Mouse (Mus musculus): Measurements from ENCODE around the gene Mrpl18. TPM values are rescaled to one million over a fixed set of nuclear protein-coding genes. Genes with fewer than 3 reads are reported as not detected.
A peak's percentile ranks its signal among the peaks of the same experiment; 100 is the strongest.
"Not testable (repeated sequence)": the region's sequence is repeated elsewhere in the genome, so short reads cannot be mapped to it uniquely, and the experiment has no call there.

Gene Mrpl18
- polyA plus RNA-seq, 1 experiment from 2014 or later = 142 TPM

DNA sequence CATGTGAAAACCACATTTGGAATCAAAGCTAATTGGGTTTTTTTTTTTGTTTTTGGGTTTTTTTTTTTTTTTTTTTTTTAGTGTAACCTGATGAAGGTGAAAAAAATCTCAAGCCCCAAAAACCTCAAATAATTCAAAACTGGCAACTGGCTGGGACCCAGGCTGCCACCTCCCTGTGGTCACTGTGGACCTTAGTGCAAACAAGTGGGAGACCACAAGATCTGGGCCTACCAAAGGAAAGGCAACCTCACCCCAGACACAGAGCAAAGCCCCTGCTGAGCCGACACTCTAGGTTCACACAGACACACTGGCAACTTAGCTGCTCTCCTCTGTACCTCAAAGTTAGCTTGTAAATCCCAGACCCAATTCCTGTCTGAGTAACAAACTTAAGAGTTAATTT is 11.8 kb downstream of the Mrpl18 start:
- 87% methylated on average over 1 of the region's 1 CpGs for WGBS

DNA sequence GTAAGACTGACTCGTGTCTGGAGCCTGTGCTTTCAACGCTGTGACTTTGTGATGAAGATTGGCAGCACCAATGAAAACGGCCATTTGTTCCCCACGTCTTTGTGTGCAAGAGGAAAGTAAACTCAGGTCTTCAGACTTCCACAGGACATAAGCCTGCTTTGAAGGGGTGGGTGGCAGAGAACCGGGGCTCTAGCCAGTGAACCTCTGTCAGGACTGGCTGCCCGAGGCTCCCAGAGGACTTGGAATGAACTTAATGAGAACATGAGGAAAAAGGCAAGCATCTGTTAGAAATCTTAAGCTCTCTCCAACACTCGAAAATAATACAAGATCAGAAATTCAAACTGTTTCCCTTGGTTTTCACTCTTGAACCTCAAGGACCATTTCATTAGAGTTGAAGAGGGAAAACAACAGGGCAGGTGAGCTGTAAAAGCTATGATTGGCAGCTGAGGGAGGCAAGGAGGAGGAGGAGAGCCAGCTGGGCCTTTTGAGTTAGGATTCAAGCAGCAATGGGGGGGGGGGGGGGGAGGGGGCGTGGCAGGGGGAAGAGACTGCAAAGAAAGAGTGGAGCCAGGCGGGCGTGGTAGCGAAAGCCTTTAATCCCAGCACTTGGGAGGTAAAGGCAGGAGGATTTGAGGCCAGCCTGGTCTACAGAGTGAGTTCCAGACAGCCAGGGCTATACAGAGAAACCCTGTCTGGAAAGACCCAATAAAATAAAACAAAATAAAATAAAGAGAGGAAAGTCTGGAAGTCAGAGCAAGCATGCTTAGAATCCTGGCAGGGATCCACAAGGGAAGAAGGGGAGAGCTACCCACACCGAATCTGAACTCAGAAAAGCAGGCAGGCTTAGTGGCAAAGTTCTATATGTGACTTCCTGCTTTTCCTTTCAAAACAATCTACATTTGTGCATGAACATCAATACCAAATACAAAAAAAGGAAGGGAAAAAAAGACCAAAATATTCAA is 12.5 kb downstream of the Mrpl18 start:
- WGBS = 31% methylated on average over 11 of the region's 12 CpGs
- H3K4me3 ChIP-seq = no peak overlapping the region
- no peaks in the 10 kb centered on the region for H3K9me3 ChIP-seq
- no peak overlapping the region for H3K27ac ChIP-seq
- H3K36me3 ChIP-seq = peaks cover 51% of the 10 kb centered on the region
- H3K9ac ChIP-seq = peak overlapping the region; percentile 10; the same call in 1 of the 2 replicates
- no peak overlapping the region for H3K4me2 ChIP-seq
- no peak for ATAC-seq (ENCODE audit: low FRiP score)
- no peaks in the 10 kb centered on the region for H3K27me3 ChIP-seq
- H3K4me1 ChIP-seq (replicated peaks) = 0 out of 2 replicates have a peak, but pooled peaks cover 4% of the 10 kb centered on the region

More for the DNA sequence above, 11.8 kb downstream of the Mrpl18 start:
- Histone ChIP-seq H3K36me3 (peaks cover 48% of the 10 kb centered on the region), H3K4me2 (no peak overlapping the region), H3K27ac (no peak overlapping the region), H3K4me1 (replicated peaks) (0 out of 2 replicates have a peak, but pooled peaks cover 4% of the 10 kb centered on the region), H3K4me3 (no peak overlapping the region), H3K9me3 (no peaks in the 10 kb centered on the region), H3K27me3 (no peaks in the 10 kb centered on the region), H3K9ac (no peak overlapping the region)
- ATAC-seq (ENCODE audit: low FRiP score) = no peak

DNA sequence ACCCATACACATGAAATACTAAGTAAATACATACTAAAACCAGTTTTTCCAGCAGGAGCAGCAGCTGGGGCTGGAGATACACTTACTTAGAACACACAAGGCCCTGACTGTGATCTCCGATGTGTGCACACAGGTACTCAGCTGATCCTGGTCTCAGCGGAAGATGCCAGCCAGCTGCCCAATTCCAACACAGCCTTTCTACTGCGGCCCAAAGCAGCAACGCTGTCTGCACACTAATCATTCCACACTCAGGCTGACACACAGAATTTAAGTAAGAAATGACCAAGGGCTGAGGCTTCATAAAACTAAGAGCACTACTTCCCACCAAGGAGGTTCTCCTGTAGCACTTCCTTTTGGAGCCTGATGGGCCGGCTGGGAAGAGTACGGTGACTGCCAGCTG is 13.9 kb downstream of the Mrpl18 start:
- Histone ChIP-seq H3K27ac (no peak overlapping the region), H3K4me2 (no peak overlapping the region), H3K27me3 (no peaks in the 10 kb centered on the region), H3K9ac (no peak overlapping the region), H3K36me3 (peaks cover 51% of the 10 kb centered on the region), H3K4me3 (no peak overlapping the region), H3K9me3 (no peaks in the 10 kb centered on the region), H3K4me1 (replicated peaks) (0 out of 2 replicates have a peak, but pooled peaks cover 4% of the 10 kb centered on the region)
- no peak for ATAC-seq (ENCODE audit: low FRiP score)
- 97% methylated on average over 6 of the region's 6 CpGs for WGBS

DNA sequence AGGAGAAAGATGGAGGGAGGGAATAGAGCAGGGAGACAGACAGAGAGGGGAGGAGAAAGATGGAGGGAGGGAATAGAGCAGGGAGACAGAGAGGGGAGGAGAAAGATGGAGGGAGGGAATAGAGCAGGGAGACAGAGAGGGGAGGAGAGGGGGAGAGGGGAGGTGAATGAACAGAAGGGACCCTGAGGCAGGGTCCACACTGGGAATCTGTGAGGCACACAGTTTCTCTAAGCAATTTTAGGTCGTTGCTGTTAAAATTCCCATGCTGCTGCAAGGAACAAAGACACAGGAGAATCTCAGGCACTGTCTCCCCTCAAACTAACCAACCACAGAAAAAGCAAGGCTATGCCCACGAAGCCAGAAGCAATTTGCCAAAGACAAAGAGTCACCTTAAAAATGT is 17.5 kb downstream of the Mrpl18 start:
- H3K4me2 ChIP-seq = not testable (repeated sequence)

DNA sequence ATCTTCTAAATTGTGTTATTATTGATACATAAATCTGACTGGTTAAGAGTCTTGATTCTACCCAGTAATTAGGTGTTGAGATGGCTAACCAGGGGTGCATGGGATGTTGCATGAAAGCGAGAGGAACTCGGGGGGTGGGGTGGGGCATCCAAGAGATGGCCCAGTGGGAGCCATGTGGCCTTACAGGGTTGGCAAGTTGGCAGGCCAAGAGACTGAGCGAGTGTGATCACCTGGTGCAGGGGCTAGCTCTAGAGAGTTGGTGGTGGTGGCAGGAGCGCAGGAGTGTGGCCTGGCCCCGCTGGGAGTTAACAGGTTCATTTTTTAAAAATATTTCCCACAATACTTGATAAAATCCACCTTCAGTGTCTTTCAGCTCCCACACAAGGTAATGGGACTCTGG is 18.5 kb downstream of the Mrpl18 start:
- H3K27ac ChIP-seq = 0 out of 2 replicates have a peak overlapping the region, but pooled peaks have one; percentile 35
- no peak overlapping the region for H3K4me3 ChIP-seq
- WGBS = 82% methylated on average over 5 of the region's 5 CpGs
- H3K4me1 ChIP-seq (replicated peaks) = no peaks in the 10 kb centered on the region
- H3K4me2 ChIP-seq = no peak overlapping the region
- ATAC-seq (ENCODE audit: low FRiP score) = no peak
- peaks cover 48% of the 10 kb centered on the region for H3K36me3 ChIP-seq
- no peaks in the 10 kb centered on the region for H3K27me3 ChIP-seq
- no peaks in the 10 kb centered on the region for H3K9me3 ChIP-seq
- no peak overlapping the region for H3K9ac ChIP-seq

More for the DNA sequence above, 17.5 kb downstream of the Mrpl18 start:
- H3K27ac ChIP-seq = peak overlapping the region; percentile 70
- H3K36me3 ChIP-seq = peaks cover 51% of the 10 kb centered on the region
- H3K4me1 ChIP-seq (replicated peaks); H3K9ac ChIP-seq; H3K4me3 ChIP-seq; H3K9me3 ChIP-seq; ATAC-seq (ENCODE audit: low FRiP score); H3K27me3 ChIP-seq: not testable (repeated sequence)
- 36% methylated on average over 2 of the region's 2 CpGs for WGBS

DNA sequence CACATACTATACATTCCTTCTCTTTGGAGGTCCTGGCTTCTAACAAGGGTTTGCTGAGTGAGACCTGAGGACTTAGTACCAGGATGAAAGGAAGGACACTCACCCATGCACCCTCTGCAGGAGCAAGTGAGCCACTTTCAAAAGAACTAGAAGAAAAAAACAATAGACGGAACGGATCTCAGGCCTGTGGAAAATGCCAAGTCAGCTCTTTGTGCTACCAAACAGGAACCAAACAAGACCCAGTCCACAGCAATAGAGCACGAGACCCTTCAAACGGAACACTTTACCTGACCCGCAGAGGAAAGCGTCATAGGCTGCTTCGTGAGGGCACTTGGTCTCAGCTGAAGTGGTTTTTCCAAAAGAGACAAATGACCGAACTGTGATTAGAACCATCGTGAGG is 24.1 kb downstream of the Mrpl18 start:
- H3K4me2 ChIP-seq = no peak overlapping the region
- H3K27ac ChIP-seq = no peak overlapping the region
- H3K9ac ChIP-seq = no peak overlapping the region
- H3K4me3 ChIP-seq = no peak overlapping the region
- no peaks in the 10 kb centered on the region for H3K4me1 ChIP-seq (replicated peaks)
- H3K9me3 ChIP-seq = no peaks in the 10 kb centered on the region
- no peak for ATAC-seq (ENCODE audit: low FRiP score)
- WGBS = 91% methylated on average over 9 of the region's 9 CpGs
- H3K27me3 ChIP-seq = no peaks in the 10 kb centered on the region
- H3K36me3 ChIP-seq = peaks cover 59% of the 10 kb centered on the region

DNA sequence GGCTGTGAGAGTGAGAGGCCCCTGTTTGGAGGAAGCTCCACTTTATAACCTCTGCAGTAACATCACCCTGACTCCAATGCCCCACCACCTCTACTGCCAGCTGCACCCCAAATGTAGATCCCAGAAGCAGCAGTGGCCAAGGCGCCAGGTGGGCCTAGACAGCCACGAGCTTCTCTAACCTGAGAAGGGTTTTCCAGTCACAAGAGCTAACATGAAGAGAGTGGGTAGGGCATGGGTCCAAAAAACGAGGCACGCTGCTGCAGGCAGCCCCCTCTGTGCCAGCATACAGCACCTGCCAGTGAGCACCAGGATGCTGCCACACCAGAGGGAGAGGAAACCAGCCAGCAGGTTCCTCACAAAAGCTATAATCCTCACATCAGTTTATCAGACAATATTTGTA is 25.1 kb downstream of the Mrpl18 start:
- no peak overlapping the region for H3K9ac ChIP-seq
- H3K4me2 ChIP-seq = no peak overlapping the region
- H3K27me3 ChIP-seq = no peaks in the 10 kb centered on the region
- no peak overlapping the region for H3K27ac ChIP-seq
- peaks cover 56% of the 10 kb centered on the region for H3K36me3 ChIP-seq
- no peak overlapping the region for H3K4me3 ChIP-seq
- no peaks in the 10 kb centered on the region for H3K9me3 ChIP-seq
- WGBS = 90% methylated on average over 4 of the region's 4 CpGs
- H3K4me1 ChIP-seq (replicated peaks) = no peaks in the 10 kb centered on the region
- no peak for ATAC-seq (ENCODE audit: low FRiP score)

DNA sequence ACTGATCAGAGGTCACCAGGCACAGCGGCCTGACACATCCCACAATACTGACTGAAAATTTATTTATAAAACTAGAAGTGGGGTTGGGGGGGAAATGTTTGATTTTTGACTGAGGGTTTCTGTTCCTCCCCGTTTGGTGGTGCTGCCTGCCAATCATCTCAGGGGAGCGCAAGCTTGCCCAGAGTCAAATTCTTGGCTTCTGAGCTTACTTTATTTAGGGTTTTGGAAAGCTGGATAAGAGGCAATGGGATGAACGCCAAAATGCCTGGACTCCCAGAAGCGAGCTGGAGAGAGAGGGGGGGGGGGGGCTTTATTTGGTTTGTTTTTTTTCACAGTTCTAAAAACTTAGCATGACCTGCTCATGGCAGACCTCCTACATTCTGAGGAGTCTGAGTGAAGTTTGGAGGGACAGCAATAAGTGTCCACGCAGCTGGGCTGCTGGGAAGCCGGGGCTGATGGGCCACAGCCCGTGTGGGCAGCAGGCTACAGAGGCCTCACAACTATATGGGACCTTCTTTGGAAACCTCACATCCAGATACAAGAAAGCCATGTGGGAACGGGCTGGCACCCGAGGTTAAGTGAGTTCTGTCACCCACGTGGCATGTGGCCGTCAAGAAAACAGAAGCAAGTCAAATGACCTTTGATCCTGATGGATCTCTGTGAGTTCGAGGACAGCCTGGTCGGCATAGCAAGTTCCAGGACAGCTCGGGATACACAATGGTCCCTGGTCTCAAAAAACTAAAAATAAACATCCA is 28.9 kb downstream of the Mrpl18 start:
- no peak for ATAC-seq (ENCODE audit: low FRiP score)
- peaks cover 32% of the 10 kb centered on the region for H3K36me3 ChIP-seq
- 84% methylated on average over 15 of the region's 15 CpGs for WGBS
- no peak overlapping the region for H3K4me3 ChIP-seq
- no peaks in the 10 kb centered on the region for H3K4me1 ChIP-seq (replicated peaks)
- no peak overlapping the region for H3K9ac ChIP-seq
- no peaks in the 10 kb centered on the region for H3K27me3 ChIP-seq
- H3K27ac ChIP-seq = no peak overlapping the region
- no peak overlapping the region for H3K4me2 ChIP-seq
- no peaks in the 10 kb centered on the region for H3K9me3 ChIP-seq

DNA sequence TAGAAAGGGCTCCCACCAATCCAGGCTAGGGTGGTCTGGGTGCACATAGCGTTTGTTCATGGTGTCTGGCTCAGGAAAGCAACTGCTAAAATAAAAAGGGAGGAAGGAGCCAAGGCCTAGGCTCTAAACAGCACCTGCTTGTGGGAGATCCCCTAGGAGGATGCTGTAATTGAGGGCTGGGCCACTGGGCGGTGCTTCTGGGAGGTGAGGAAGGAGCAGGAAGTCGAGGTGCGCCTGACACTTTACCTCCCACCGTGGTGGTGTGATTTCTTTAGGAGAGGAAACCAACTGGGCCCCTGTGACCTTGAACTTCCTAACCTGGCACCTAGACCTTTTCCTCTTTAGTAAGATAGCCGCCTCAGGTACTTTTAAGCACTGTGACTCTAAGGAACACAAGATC is 29.5 kb downstream of the Mrpl18 start:
- no peak overlapping the region for H3K4me2 ChIP-seq
- no peaks in the 10 kb centered on the region for H3K9me3 ChIP-seq
- no peak for ATAC-seq (ENCODE audit: low FRiP score)
- H3K9ac ChIP-seq = no peak overlapping the region
- no peak overlapping the region for H3K27ac ChIP-seq
- H3K4me3 ChIP-seq = no peak overlapping the region
- H3K36me3 ChIP-seq = peaks cover 27% of the 10 kb centered on the region
- no peaks in the 10 kb centered on the region for H3K27me3 ChIP-seq
- 42% methylated on average over 6 of the region's 6 CpGs for WGBS
- no peaks in the 10 kb centered on the region for H3K4me1 ChIP-seq (replicated peaks)

DNA sequence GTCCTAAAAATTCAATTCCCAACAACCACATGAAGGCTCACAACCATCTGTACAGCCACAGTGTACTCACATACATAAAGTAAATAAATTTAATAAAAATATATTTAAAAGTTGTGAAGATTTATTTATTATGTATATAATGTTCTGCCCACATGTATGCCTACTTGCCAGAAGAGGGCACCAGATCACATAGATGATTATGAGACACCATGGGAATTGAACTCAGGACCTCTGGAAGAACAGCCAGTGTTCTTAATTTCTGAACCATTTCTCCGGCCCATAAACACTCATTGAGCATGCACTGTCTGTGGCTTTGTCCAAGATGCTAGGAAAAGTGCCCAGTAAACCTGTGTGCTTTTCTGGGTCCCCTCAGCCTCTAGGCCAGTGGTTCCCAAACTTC is 34.9 kb downstream of the Mrpl18 start:
- H3K4me2 ChIP-seq = no peak overlapping the region
- no peak for ATAC-seq (ENCODE audit: low FRiP score)
- H3K9me3 ChIP-seq = no peaks in the 10 kb centered on the region

DNA sequence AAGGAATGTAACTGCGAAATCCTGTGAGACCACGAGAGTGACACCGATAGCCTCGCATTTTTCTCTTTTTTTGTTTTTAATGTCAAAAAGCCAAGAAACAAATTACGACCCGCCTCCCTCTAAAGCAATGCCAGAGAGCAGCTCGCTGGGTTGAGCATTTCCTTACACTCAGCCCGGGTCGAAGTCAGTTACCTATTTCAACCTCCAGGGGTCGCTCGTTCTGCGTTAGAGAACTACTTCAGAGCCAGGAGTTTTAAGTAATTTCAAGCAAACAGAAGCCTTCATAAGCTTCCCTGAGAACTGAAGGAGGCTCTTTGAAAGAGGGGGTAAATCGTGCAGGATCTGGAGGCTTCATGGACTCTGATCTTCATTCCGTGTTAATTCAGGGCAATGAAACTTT is 36.0 kb downstream of the Mrpl18 start:
- ATAC-seq (ENCODE audit: low FRiP score) = no peak
- WGBS = 6% methylated on average over 14 of the region's 14 CpGs

More for the DNA sequence above, 34.9 kb downstream of the Mrpl18 start:
- no peaks in the 10 kb centered on the region for H3K36me3 ChIP-seq
- H3K9ac ChIP-seq = no peak overlapping the region
- no peak overlapping the region for H3K27ac ChIP-seq
- H3K4me3 ChIP-seq = no peak overlapping the region
- no peaks in the 10 kb centered on the region for H3K4me1 ChIP-seq (replicated peaks)
- 97% methylated on average over 1 of the region's 1 CpGs for WGBS
- 0 out of 2 replicates have a peak, but pooled peaks cover 8% of the 10 kb centered on the region for H3K27me3 ChIP-seq

DNA sequence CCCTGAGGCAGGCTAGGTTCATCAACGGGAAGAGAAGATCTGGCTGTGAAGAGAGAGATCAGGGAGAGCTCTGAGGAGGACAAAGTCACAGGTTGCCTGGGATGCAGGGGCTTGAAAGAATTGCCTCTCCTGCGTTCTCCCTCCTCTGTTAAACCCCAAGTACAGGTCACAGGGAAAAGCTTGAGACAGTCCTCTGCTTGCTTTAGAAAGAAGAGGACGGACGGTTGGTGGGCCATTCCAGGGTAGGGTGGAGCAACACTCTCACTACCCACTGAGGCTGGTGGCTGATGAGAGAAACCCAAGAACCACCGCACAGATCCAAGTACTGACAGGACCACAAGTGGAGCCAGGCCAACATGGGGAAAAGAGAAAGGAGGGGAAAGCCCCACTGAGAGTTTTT is 40.4 kb downstream of the Mrpl18 start, which contains the start of gene Mrgprh:
Gene Mrgprh, plus strand, starts transcription at position 301 of the 400 bp plus-strand sequence.
- H3K9me3 ChIP-seq = no peaks in the 10 kb centered on the region
- H3K9ac ChIP-seq = no peak within 1 kb of the TSS
- 0 out of 2 replicates have a peak, but pooled peaks cover 4% of the 10 kb centered on the region for H3K4me1 ChIP-seq (replicated peaks)
- H3K27me3 ChIP-seq = 0 out of 2 replicates have a peak, but pooled peaks cover 13% of the 10 kb centered on the region
- no peak for ATAC-seq (ENCODE audit: low FRiP score)
- no peak within 1 kb of the TSS for H3K4me2 ChIP-seq
- WGBS = 86% methylated on average over 5 of the region's 5 CpGs
- H3K36me3 ChIP-seq = no peaks in the 10 kb centered on the region
- no peak within 1 kb of the TSS for H3K27ac ChIP-seq
- H3K4me3 ChIP-seq = no peak within 1 kb of the TSS

More for the DNA sequence above, 36.0 kb downstream of the Mrpl18 start:
- no peaks in the 10 kb centered on the region for H3K9me3 ChIP-seq
- no peak overlapping the region for H3K4me3 ChIP-seq
- H3K4me1 ChIP-seq (replicated peaks) = no peaks in the 10 kb centered on the region
- H3K27ac ChIP-seq = no peak overlapping the region
- H3K9ac ChIP-seq = peak overlapping the region; percentile 2; the same call in 1 of the 2 replicates
- H3K36me3 ChIP-seq = no peaks in the 10 kb centered on the region
- H3K4me2 ChIP-seq = peak overlapping the region; percentile 29
- H3K27me3 ChIP-seq = 0 out of 2 replicates have a peak, but pooled peaks cover 8% of the 10 kb centered on the region
